Mouse (Mus musculus) layer of hippocampus, postnatal 36 days (tissue): ENCODE data around the gene Csf1. TPM values are rescaled to one million over a fixed set of nuclear protein-coding genes. Genes with fewer than 3 reads are reported as not detected.

Experiments used
- DNase-seq, 2 experiments: peaks; one replicate each; pipeline ENCODE4 v3.0.0; 2022
- total RNA-seq, 2 experiments: library from RNA; stranded (reverse); gene quantifications; 2 replicates each; pipeline ENCODE4 v1.2.3; 2021

The Csf1 gene
- total RNA-seq, 2 experiments from 2014 or later: 19.0 to 20.1 TPM

- DNase-seq: no peak
Observed at GRCm38 (mm10) chr3:107781304-107781703, 21.0 kb upstream of the Csf1 start.

- DNase-seq: no peak
Observed at GRCm38 (mm10) chr3:107778016-107778415, 17.7 kb upstream of the Csf1 start.

- DNase-seq: no peak
Observed at GRCm38 (mm10) chr3:107776295-107776694, 16.0 kb upstream of the Csf1 start.

- DNase-seq: no peak
Observed at GRCm38 (mm10) chr3:107775736-107776135, 15.5 kb upstream of the Csf1 start.

- DNase-seq: no peak
Observed at GRCm38 (mm10) chr3:107775056-107775455, 14.8 kb upstream of the Csf1 start.

- DNase-seq: no peak
Observed at GRCm38 (mm10) chr3:107772860-107773259, 12.6 kb upstream of the Csf1 start.

- DNase-seq: no peak
Observed at GRCm38 (mm10) chr3:107769692-107770091, 9.4 kb upstream of the Csf1 start.

GRCm38 (mm10) chr3:107768104-107768989 is 8.1 kb upstream of the Csf1 start:
- DNase-seq: no peak

- DNase-seq: no peak
Observed at GRCm38 (mm10) chr3:107766804-107767203, 6.5 kb upstream of the Csf1 start.

- no peak for DNase-seq
Observed at GRCm38 (mm10) chr3:107765979-107766378, 5.7 kb upstream of the Csf1 start.

- DNase-seq: no peak
Observed at GRCm38 (mm10) chr3:107763552-107763951, 3.3 kb upstream of the Csf1 start.

GRCm38 (mm10) chr3:107761446-107761845 is 1.2 kb upstream of the Csf1 start:
- no peak for DNase-seq

- no peak for DNase-seq
Observed at GRCm38 (mm10) chr3:107760771-107761170, 502 bp upstream of the Csf1 start.

- DNase-seq: peak in 1 of 2 experiments; percentile 33
Observed at GRCm38 (mm10) chr3:107758638-107759037, 1.6 kb downstream of the Csf1 start.

GRCm38 (mm10) chr3:107758176-107758575 is 2.1 kb downstream of the Csf1 start:
- DNase-seq: no peak

- DNase-seq: peak; percentile 72 to 78
Observed at GRCm38 (mm10) chr3:107757365-107758129, 2.7 kb downstream of the Csf1 start.

GRCm38 (mm10) chr3:107756481-107756866 is 3.8 kb downstream of the Csf1 start:
- no peak for DNase-seq

- no peak for DNase-seq
Observed at GRCm38 (mm10) chr3:107755702-107756480, 4.4 kb downstream of the Csf1 start.

- no peak for DNase-seq
Observed at GRCm38 (mm10) chr3:107754632-107755031, 5.6 kb downstream of the Csf1 start.

- DNase-seq: no peak
Observed at GRCm38 (mm10) chr3:107751607-107752006, 8.7 kb downstream of the Csf1 start.

- no peak for DNase-seq
Observed at GRCm38 (mm10) chr3:107750775-107751540, 9.3 kb downstream of the Csf1 start.

GRCm38 (mm10) chr3:107749446-107749845 is 10.8 kb downstream of the Csf1 start:
- DNase-seq: no peak
